In the genomic region with DNA sequence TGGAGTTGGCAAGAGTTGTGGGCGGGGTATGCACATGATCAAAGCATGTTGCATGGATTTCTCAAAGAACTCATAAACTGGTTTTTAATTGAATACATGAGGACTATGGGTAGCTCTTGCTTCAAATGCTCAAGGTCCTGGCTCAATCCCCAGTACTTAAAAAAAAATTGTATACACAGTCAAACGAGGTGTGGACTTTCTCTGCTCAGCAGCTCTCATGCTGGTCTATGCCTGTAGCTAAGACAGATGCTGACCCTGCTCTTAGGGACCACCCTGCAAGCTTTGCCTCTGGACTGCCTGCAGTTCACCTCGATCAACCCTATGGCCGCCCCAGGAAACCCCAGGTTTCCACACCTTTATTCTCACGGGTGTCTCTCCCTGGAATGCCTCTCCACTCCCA, we compare ENCODE assay signal across 23 mouse cellular contexts.
A peak's percentile ranks its signal among the peaks of the same experiment; 100 is the strongest.
DNase-seq lines count a peak whose midpoint lies in the region; ATAC-seq lines count a peak whose summit lies in the region.
"Had no signal": no experiment of that assay in that cellular context is flagged by ENCODE, and none has a peak within 500 bp of the region (broad histone marks: within the 10 kb centered on the region; RNA-seq: fewer than 3 reads in every experiment).

No protein-coding gene starts in this region.

- 69% methylated on average over 5 of the region's 5 CpGs for WGBS in heart, embryonic 13.5 days
- WGBS in kidney, embryonic 15.5 days, result 74% methylated on average over 5 of the region's 5 CpGs
- 55% methylated on average over 5 of the region's 5 CpGs for WGBS in lung, embryonic 16.5 days

- no peak for DNase-seq in heart, postnatal 14 days
- no peak for DNase-seq in kidney, postnatal 14 days
- no peak for DNase-seq in lung, postnatal 14 days
- no peak for DNase-seq in spleen, postnatal 36 days (ENCODE audit: low spot score in 2 of 2)
- DNase-seq: adrenal gland, postnatal 25 days; cerebellum, adult 18-20 months; cerebellum, postnatal 10 days; forebrain, postnatal 0 days; kidney, adult 9 months; kidney, postnatal 25 days; liver, embryonic 13.5 days; lung, adult 18-20 months; midbrain, embryonic 14.5 days; right cerebral cortex, postnatal 4 days; thymus, postnatal 4 days had no signal

- no peak for ATAC-seq in heart, embryonic 13.5 days (ENCODE audit: extremely low read depth, insufficient number of reproducible peaks, low FRiP score, low TSS enrichment)
- ATAC-seq in kidney, embryonic 15.5 days (replicated peaks; ENCODE audit: low FRiP score), result no peak
- ATAC-seq in lung, embryonic 16.5 days (ENCODE audit: low read depth), result peak; percentile 40; the same call in 1 of the 2 replicates
- ATAC-seq: forebrain, postnatal 0 days; intestine, postnatal 0 days had no signal

- intact Hi-C loops in heart, postnatal 14 days (cut with DNase I), result no loop called here

- no peak overlapping the region for H3K9ac ChIP-seq in heart, embryonic 13.5 days
- H3K9ac ChIP-seq in kidney, embryonic 15.5 days, result no peak overlapping the region
- no peak overlapping the region for H3K9ac ChIP-seq in lung, embryonic 16.5 days (ENCODE audit: low read length)
- H3K9ac ChIP-seq: embryonic facial prominence, embryonic 13.5 days; forebrain, postnatal 0 days; limb, embryonic 15.5 days; liver, embryonic 13.5 days had no signal

- peaks cover 27% of the 10 kb centered on the region for H3K36me3 ChIP-seq in heart, embryonic 13.5 days
- H3K36me3 ChIP-seq in kidney, embryonic 15.5 days, result peaks cover 17% of the 10 kb centered on the region
- H3K36me3 ChIP-seq in lung, embryonic 16.5 days (ENCODE audit: control insufficient read depth, insufficient read depth, low read length), result no peaks in the 10 kb centered on the region
- H3K36me3 ChIP-seq: limb, embryonic 15.5 days had no signal

- H3K27me3 ChIP-seq in heart, embryonic 13.5 days (replicated peaks), result no peaks in the 10 kb centered on the region
- no peaks in the 10 kb centered on the region for H3K27me3 ChIP-seq in kidney, embryonic 15.5 days
- H3K27me3 ChIP-seq in lung, embryonic 16.5 days (ENCODE audit: control insufficient read depth, insufficient read depth, low read depth, low read length), result no peaks in the 10 kb centered on the region
- H3K27me3 ChIP-seq: embryonic facial prominence, embryonic 13.5 days; limb, embryonic 15.5 days; liver, embryonic 13.5 days had no signal

- H3K4me1 ChIP-seq in heart, embryonic 13.5 days, result peaks cover 93% of the 10 kb centered on the region
- H3K4me1 ChIP-seq in kidney, embryonic 15.5 days, result peaks cover 92% of the 10 kb centered on the region
- peaks cover 35% of the 10 kb centered on the region for H3K4me1 ChIP-seq in lung, embryonic 16.5 days (replicated peaks; ENCODE audit: control insufficient read depth, insufficient read depth, low read length)

- H3K27ac ChIP-seq in heart, embryonic 13.5 days (replicated peaks), result 0 out of 2 replicates have a peak overlapping the region, but pooled peaks have one; percentile 12
- H3K27ac ChIP-seq in kidney, embryonic 15.5 days, result 0 out of 2 replicates have a peak overlapping the region, but pooled peaks have one; percentile 32
- no peak overlapping the region; the same call in 1 of the 2 replicates for H3K27ac ChIP-seq in lung, embryonic 16.5 days (ENCODE audit: low read length)
- H3K27ac ChIP-seq: embryonic facial prominence, embryonic 13.5 days; limb, embryonic 10.5 days; liver, embryonic 13.5 days; macrophage had no signal

- no peak overlapping the region for H3K4me3 ChIP-seq in heart, embryonic 13.5 days
- H3K4me3 ChIP-seq in kidney, embryonic 15.5 days (replicated peaks), result no peak overlapping the region
- H3K4me3 ChIP-seq in lung, embryonic 16.5 days (ENCODE audit: low read length), result no peak overlapping the region
- H3K4me3 ChIP-seq: embryonic facial prominence, embryonic 13.5 days; limb, embryonic 10.5 days; limb, embryonic 15.5 days; liver, embryonic 13.5 days had no signal

- H3K4me2 ChIP-seq in heart, embryonic 13.5 days, result no peak overlapping the region
- H3K4me2 ChIP-seq in kidney, embryonic 15.5 days, result no peak overlapping the region
- no peak overlapping the region for H3K4me2 ChIP-seq in lung, embryonic 16.5 days (ENCODE audit: low read depth, low read length)
- H3K4me2 ChIP-seq: embryonic facial prominence, embryonic 13.5 days; limb, embryonic 15.5 days; liver, embryonic 13.5 days had no signal

- no peaks in the 10 kb centered on the region for H3K9me3 ChIP-seq in heart, embryonic 13.5 days
- H3K9me3 ChIP-seq in kidney, embryonic 15.5 days (replicated peaks), result no peaks in the 10 kb centered on the region
- no peaks in the 10 kb centered on the region for H3K9me3 ChIP-seq in lung, embryonic 16.5 days (ENCODE audit: control insufficient read depth, low read length)
- H3K9me3 ChIP-seq: embryonic facial prominence, embryonic 13.5 days; limb, embryonic 10.5 days; limb, embryonic 15.5 days; liver, embryonic 13.5 days had no signal
